Mouse (Mus musculus) frontal cortex, postnatal 36 days (tissue): Measurements from ENCODE around the gene Scaper.

Experiments
- DNase-seq, 2 experiments: peaks; one replicate each; pipeline ENCODE4 v3.0.0; 2022; ENCODE audit warnings: low spot score in 2 of 2

The Scaper gene

GRCm38 (mm10) chr9:55937664-55938617, at the start of gene Scaper:
Gene Scaper (minus strand): TSS chr9:55938119.
- peak; percentile 80 to 84 for DNase-seq

- peak; percentile 4 to 23 for DNase-seq
Measured at GRCm38 (mm10) chr9:55946819-55947218, 8.9 kb upstream of the Scaper start.

- no peak for DNase-seq
Measured at GRCm38 (mm10) chr9:55941356-55941755, 3.4 kb upstream of the Scaper start.

- DNase-seq = no peak
Measured at GRCm38 (mm10) chr9:55938618-55938985, 683 bp upstream of the Scaper start.

- peak in 1 of 2 experiments; percentile 12 for DNase-seq
Measured at GRCm38 (mm10) chr9:55937224-55937663, 675 bp downstream of the Scaper start.

- no peak for DNase-seq
Measured at GRCm38 (mm10) chr9:55932482-55932881, 5.4 kb downstream of the Scaper start.

GRCm38 (mm10) chr9:55918579-55918978, 19.3 kb downstream of the Scaper start:
- DNase-seq = no peak

- DNase-seq = no peak
Measured at GRCm38 (mm10) chr9:55916751-55917150, 21.2 kb downstream of the Scaper start.

- no peak for DNase-seq
Measured at GRCm38 (mm10) chr9:55911481-55911880, 26.4 kb downstream of the Scaper start.

GRCm38 (mm10) chr9:55902964-55903363, 35.0 kb downstream of the Scaper start:
- DNase-seq = no peak

GRCm38 (mm10) chr9:55901588-55901987, 36.3 kb downstream of the Scaper start:
- no peak for DNase-seq

GRCm38 (mm10) chr9:55900531-55900930, 37.4 kb downstream of the Scaper start:
- no peak for DNase-seq

- DNase-seq = no peak
Measured at GRCm38 (mm10) chr9:55878066-55878465, 59.9 kb downstream of the Scaper start.

- no peak for DNase-seq
Measured at GRCm38 (mm10) chr9:55789442-55789841, 148.5 kb downstream of the Scaper start.

GRCm38 (mm10) chr9:55712016-55712415, 225.9 kb downstream of the Scaper start:
- no peak for DNase-seq

GRCm38 (mm10) chr9:55710553-55710952, 227.4 kb downstream of the Scaper start:
- DNase-seq = no peak

- no peak for DNase-seq
Measured at GRCm38 (mm10) chr9:55706603-55707002, 231.3 kb downstream of the Scaper start.

- DNase-seq = no peak
Measured at GRCm38 (mm10) chr9:55695307-55695706, 242.6 kb downstream of the Scaper start.

GRCm38 (mm10) chr9:55677099-55677498, 260.8 kb downstream of the Scaper start:
- DNase-seq = no peak

GRCm38 (mm10) chr9:55646444-55646843, 291.5 kb downstream of the Scaper start:
- no peak for DNase-seq

- no peak for DNase-seq
Measured at GRCm38 (mm10) chr9:55626990-55627389, 310.9 kb downstream of the Scaper start.

- DNase-seq = no peak
Measured at GRCm38 (mm10) chr9:55614711-55615110, 323.2 kb downstream of the Scaper start.

GRCm38 (mm10) chr9:55609751-55610150, 328.2 kb downstream of the Scaper start:
- DNase-seq = no peak
